Mouse (Mus musculus) gastrocnemius, adult 8-10 months (tissue): Measurements from ENCODE around the gene Arid2. TPM values are rescaled to one million over a fixed set of nuclear protein-coding genes. Genes with fewer than 3 reads are reported as not detected.

Experiments
- DNase-seq, 2 experiments: peaks; one replicate each; pipeline ENCODE4 v3.0.0; 2022; ENCODE audit warnings: low spot score in 2 of 2
- total RNA-seq, 4 experiments: library from RNA; stranded (reverse); gene quantifications; 2 replicates each; pipeline ENCODE4 v1.2.4; 2022

Gene Arid2
- total RNA-seq, 4 experiments from 2014 or later, result 10.2 to 12.0 (median 11.2) TPM

DNA sequence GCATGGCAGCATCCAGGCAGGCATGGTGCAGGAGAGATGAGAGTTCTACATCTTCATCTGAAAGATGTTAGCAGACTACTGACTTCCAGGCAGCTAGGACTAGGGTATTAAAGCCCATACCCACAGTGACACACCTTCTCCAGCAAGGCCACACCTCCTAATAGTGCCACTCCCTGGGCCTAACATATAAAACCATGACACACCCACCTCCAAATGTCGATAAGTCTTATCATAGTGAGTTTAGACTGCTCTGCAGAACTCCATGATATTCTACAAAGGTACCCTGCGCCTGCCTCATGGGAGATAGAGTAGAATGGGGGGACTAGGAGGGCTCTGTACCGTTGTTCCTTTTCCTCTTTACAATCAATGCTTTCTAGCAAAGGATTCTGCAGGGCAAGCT lies 55.6 kb downstream of the Arid2 start:
- no peak for DNase-seq

DNA sequence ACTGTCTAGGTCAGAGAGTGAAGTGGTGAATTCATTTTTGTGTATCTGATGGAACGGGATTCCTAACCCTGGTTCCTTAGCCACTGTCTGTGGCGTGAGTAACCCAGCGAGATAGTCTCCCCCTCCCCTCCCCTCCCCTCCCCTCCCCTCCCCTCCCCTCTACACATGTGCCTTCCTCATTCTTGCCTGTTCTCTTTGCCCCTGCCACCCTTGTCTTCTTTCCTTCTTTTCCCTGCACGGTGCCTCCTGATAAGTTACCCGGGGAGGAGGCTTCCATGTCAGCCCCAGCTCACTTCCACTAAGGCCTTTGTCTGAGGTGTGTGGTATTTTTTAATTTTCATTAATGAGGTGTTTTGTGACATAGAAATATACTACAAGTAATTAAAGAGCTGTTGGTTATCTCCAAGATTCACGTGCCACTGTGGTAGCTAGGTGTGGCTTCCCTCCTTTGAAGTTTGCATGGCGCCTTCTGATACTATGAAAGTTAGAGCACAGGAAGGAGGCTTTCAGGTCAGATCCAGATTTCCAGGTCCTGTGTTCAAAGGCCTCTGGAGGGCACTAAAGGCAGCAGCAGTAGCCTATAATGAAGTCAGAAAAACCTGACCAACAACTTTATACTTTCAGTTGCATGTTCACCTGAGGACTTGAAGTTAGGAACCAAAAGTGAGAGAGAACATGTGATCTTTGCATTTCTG lies 57.4 kb downstream of the Arid2 start:
- DNase-seq, result no peak

DNA sequence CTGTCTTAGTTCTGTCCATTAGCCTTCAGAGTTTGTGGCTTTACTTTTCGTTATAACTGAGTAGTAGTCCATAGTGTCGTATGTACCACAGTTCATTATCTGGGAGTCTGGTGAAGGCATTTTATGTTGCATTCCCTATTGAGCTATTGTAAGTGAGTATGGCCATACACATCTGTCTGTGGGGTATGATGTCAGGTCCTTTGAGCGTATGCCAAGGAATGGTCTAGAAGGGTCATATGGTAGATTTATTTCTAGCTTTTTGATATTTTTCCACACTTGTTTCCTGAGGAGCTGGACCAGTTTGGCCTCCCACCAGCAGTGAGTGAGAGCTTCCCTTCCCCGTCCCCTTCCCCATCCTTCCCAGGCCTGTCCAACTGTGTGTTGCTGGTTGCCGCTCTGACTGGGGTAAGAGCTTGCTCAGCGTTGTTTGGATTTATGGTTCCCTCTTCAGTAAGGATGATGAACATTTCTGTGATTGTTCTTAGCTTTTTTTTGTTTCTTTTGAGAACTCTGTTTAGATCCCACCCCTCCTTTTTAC lies 58.1 kb downstream of the Arid2 start:
- DNase-seq, result no peak

DNA sequence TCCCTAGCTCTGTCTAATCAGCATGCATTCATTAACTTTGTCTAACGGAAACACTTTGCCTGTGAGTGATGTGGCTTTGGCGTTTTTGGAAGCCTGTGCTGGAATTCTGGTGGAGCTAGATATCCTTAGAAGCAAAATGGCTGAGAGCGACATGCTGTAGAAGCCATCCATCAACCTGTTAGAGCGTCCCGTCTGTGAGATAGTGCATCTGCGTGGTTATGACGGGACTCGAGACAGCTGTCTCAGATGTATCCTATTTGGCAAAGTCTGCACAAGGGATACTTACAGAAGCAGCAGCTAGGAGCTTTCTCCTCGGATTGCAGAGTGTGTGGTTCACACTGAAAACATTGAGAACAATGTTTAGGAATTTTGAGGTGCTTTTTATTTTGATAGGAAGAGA lies 64.1 kb downstream of the Arid2 start:
- no peak for DNase-seq

DNA sequence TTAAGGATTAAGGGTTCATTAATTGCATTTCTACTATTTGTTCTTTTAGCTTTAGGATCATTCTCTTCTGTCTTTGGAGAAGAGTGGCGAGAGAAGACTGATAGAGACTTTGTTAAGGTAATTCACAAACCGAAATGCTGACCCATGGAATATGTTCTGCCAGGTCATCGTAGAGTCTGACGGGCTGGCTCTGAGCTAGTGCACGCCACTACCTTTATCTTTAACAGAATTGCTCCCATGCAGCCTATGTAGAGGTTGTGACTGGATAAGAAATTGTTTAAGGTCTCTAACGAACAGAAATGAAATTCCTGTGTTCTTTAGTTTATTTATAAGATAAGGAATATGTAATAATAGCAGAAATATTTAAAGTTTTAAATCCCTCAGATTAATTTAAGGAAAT lies 71.6 kb downstream of the Arid2 start:
- DNase-seq, result no peak

DNA sequence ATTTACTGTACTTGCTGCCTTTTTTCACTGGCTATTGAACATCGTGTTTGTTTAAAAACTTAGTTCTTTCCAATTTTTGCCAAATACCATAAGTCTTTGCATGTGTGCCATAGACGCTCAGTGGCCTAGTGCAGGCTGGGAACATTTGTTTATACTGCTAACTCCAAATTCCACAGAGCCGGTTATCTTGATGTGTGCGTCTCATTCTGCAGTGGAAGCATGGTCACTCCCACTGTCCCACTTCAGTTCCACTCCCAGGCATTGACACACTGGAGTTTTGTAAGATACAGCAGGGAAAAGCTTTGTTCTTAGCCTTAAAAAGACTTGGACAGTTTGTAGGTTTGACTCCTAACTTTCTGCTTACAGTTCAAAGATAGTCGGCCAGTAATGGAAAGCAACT lies 73.3 kb downstream of the Arid2 start:
- DNase-seq, result no peak

DNA sequence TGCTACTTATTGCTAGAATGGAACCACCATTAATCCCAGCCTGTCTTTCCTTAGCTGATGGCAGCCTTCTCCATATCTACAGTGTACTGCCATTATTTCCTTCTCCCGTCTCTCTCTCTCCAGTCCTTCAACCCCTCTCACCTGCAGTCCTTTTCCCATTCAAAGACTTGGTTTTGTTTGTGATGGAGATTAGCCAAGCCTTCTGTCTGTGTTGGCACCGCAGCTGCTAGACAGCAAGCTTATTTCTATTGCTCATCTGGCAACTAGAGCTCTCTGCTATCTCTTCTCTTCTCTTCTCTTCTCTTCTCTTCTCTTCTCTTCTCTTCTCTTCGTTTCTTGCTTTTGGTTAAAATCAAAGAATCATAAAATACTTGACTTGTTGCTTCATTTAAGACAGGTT lies 78.0 kb downstream of the Arid2 start:
- no peak for DNase-seq

DNA sequence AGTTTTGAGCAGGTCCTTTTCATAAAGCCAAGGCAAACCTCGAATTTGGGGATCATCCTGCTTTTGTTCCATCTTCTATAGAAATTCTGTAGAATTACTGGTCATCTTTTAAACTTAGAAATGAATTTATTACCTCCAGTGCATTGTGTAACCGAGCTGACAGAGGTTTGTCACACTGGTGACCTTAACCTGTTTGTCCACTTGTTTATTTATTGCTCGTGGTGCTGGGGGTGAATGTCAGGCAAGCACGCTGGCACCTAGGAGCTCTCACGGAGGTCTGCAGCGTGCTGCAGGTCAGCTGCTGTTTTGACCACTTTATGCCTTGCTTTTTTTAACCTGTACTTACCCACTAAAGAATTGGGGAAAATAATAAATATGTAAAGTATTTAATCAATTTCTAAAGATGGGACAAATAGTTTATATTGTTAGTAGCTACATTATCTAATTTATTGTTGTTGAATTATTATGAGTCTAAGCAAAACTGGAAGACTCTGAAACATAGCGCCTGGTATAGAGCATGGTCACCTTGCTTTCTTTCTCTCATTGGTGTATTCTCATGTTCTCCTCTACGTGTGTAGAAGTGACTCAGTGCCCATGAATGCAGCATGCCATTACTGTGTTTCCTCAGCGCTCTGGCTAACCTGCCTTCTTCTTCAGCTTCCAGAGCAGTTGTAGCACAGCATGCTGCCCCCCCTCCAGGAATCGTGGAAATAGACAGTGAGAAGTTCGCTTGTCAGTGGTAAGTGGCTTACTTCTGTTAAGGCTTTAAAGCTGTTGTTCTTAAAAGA lies 79.1 kb downstream of the Arid2 start:
- no peak for DNase-seq

DNA sequence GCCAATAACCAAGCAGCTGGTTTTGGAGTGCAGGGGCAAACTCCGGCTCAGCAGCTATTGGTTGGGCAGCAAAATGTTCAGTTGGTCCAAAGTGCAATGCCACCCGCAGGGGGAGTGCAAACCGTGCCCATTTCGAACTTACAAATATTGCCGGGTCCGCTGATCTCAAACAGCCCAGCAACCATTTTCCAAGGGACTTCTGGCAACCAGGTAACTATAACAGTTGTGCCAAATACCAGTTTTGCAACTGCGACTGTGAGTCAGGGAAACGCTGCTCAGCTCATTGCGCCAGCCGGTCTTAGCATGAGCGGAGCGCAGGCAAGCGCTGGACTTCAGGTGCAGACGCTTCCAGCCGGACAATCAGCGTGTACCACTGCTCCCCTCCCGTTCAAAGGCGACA lies 84.0 kb downstream of the Arid2 start:
- no peak for DNase-seq

DNA sequence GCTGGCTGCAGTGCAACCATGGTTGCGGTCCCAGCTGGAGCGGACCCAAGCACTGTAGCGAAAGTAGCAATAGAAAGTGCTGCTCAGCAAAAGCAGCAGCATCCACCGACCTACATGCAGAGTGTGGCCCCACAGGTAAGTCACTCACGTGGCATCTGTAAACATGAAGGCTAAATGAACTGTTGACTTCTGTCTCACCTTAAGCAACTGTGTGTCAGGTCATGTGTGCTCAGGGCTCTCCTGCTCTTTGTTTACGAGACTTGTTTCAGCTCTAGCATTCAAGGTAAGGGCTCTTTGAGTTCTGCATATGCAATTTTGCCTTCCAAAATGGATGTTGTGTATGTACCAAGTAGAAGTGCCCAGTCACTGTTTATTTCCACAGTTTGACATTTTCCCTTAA lies 85.3 kb downstream of the Arid2 start:
- DNase-seq, result no peak

DNA sequence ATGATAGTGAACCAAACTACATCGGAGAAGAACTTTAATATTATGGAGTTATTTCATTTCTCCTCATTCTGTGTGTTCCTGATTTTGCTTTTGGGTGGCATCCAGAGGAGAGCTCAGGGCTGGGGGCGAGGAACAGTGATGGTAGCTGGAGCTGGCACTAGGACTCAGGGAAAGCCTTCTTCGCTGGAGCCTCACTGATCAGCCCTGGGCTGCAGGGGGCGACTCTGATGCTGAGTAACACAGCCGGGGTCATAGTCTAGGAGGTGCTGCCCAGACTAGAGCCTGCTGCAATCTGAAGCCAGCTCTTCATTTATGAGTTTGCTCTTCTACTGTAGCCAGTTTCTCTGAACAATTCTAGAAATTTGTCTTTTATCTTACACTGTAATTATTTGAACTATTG lies 85.8 kb downstream of the Arid2 start:
- no peak for DNase-seq

DNA sequence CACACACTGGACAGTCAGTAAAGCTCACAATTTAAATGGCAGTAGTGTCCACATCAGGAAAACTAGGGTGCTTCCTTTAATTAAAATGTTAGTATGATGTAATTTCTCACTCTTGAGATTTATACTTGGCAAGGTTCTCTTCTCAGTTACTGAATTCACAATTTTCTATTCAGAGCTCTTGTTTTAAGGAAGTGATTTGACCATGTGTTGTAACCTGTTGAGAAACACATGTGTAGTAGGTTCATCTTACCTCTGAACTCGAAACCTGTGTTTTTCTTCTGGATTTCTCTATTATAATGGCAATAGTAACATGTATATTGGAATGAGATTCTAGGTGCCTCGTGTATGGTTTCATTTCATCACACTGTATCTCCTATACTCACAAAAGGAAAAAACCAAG lies 88.9 kb downstream of the Arid2 start:
- DNase-seq, result no peak

DNA sequence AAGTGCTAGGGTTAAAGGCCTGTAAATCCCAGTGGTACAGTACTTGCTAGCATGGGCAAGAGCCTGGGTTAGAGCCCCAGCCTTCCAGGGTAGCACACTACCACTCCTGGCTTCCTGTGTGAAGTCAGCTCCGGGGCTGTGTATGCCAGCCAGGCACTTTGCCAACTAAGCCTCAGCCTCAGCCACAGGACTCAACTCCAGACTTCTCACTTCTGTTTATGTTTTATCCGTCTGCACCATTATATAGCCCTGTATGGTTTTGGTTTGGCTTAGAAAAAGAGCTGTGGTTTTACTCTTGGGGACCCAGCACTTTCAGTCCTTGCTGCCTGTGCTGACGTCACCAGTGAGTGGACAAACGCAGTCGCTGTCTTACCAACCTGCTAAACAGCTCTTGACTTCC lies 89.9 kb downstream of the Arid2 start:
- no peak for DNase-seq

DNA sequence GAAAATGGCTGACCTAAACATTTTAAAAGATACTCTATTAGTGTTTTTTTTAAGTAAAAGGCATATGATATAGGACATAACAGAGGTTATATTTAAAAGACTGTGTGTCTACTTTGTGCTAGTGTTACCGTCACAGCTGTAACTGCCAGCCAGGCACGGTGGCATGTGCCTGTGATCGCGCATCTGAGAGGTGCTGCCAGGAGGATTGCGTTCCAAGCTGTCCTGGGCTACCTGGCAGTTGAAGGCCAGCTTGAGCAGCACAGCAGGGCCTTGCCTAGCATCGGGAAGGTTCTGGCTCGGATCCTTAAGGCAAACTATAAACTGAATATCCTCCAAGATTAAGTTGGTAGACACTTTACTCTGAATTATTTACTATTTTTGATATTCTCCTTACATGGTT lies 90.4 kb downstream of the Arid2 start:
- DNase-seq, result no peak

DNA sequence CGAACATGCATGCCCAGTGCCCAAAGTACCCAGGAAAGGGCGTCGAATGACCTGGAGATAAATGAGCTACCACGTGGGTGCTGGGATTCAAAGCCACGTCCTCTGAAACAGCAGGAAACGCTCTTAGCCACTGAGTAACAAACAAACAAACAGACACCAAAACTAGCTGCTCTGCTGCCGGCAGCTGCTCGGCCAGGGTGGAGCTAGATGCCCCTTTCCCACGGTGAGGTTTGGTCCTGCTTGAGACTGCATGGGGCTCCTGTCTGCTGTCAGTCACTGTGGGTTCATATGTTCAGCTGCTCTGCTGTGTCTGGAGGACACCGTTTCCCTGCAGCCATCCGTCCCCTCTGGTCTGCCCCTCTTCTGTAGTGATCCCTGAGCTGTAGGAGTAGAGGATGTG lies 94.9 kb downstream of the Arid2 start:
- no peak for DNase-seq

DNA sequence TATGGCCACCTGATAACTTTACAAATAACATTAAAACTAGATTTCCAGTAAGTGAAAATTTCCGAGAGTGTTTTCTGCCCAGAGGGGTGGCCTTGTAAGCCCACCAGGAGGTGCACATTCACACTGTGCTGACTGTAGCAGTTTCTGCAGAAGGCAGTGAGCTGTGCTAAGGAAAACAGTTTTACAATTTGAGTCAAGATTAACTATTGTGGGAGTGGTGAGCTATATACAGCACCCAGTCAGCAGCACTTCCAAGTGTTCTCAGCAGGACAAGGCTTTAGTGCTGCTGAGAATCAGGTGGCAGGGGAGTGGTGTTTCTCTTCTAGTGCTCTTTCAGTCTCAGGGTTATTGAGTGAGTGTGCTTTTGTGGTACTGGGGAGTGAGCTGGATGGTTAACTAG lies 101.2 kb downstream of the Arid2 start:
- DNase-seq, result no peak

DNA sequence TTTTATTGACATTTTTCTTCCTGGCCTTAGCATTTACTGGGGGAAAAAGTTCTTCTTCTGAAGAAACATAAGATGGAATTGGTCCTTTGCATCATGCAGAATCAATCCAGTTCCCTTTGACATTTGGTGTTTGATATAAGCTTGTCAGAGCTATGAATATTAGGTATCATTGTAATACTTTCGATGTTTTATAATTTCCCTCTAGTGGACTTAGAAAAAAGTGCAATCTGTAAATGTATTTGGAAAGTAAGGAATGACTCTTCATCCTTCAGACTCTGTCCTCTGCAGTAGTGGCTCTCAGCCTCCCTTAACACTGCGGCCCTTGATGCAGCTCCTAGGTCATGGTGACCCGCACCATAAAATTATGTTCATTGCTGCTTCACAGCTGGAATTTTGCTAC lies 105.6 kb downstream of the Arid2 start:
- no peak for DNase-seq

DNA sequence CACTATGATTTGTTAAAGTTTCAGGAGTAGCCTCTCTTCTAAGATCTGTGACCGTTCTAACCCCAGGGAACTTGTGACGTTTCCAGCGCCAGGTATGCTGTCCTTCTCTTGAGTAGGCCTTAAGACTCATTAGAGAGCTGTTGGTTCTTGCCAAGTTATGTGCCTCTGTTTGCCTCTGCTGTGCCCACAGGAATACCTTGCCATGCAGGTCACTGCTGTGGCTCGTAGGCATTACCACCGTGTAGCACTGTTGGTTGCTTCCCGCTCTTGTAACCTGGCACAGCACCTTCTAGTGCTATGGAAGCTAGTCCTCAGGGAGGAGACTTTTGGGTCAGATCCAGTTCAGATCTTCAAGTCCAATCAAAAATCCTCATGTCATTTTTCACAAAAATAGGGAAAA lies 107.8 kb downstream of the Arid2 start:
- DNase-seq, result no peak

DNA sequence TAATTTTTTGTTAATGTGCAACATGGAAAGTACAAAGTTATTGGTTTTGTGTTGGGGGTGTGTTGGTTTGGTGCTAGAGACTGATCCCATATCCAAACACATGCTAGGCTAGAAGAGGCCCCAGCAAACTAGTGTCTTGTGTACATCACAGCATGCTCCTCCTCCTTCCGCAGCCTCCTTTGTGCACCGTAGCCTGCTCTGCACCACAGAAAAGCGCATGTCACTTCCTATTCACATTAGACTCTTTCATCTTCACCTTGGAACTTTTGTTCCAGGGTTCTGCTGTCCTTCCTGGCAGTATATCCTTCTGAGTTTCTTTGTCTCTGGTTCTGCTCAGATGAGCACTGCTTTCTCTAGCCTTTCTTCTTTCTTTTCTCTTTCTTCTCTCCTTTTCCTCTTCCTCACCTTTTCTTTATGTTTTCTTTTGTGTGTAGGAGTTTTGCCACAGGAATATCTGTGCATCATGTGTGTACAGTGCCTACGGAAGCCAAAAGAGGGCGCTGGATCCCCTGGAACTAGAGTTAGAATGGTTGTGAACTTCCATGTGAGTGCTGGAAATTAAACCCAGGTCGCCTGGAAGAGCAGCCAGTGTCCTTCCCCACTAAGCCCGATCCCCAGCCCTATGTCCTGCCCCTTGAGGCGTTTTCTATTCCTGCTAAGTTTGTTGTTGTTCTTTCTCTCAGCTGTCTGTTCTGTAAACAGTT lies 109.5 kb downstream of the Arid2 start:
- DNase-seq, result no peak

DNA sequence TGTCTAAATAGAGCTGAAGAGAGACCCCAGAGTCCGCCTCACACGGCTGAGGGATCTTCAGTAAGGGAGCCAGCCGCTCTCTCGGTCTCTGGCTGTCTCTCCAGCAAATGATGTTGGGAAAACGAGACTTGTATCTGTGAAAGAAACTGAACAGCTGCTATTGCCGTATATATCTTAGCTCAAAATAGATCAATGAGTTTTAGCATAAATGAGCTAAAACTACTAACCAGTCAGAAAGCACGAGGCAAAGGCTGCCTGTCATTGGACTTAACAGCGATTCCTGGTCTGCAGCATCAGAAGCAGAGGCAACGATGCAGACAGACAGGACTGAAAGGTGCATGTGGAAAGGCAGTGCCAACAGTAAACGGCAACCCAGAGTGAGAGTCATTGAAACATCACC lies 111.0 kb downstream of the Arid2 start:
- DNase-seq, result no peak

DNA sequence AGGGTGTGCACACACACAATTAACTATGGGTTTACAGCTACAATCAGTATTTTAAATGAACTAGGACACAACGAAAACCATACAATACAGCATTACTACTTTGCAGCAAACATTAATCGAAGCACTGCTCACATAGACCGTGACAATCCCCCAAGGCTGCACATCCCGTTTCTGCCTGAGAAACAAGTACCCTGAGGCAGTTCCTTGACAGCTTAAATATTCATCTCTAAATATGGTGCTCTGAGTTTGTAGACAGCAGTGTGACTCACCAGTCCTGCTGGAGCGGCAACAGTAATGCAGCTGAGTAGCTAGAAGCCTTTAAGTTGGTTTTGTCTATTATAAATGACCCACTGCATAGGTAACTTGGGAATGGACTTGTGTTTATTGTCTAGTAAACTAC lies 118.2 kb downstream of the Arid2 start:
- DNase-seq, result no peak

DNA sequence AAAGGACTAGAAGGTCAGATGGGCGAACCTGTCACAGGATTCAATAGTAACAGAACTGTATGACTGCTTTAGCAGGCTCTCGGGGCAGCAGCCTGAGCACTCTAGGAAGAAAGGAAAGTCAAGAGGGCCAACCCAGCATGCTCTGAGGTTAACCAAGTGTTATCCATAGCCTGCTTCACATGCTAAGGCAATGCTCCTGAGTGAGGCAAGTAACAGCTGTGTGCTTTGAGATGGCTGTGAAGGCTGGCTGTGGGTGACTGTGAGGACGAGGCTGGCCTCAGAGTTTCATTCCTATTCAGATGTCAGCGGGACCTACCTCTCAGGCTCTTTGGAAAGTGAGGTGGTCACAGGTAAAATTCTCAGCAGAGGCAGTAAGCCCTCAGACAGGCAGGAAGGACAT lies 118.9 kb downstream of the Arid2 start:
- no peak for DNase-seq
